Mouse (Mus musculus): ENCODE data around the gene Gm28038.

- TF ChIP-seq CTCF (IDR thresholded peaks at IDR 0.05) (peak; percentile 64), EP300 (IDR thresholded peaks at IDR 0.05; ENCODE audit: insufficient read depth, low read depth, low read length) (no peak)
These were observed 18.7 kb downstream of the Gm28038 start for GRCm38 (mm10) chr2:30299525-30299924.
